Mouse (Mus musculus): Measurements from ENCODE around the gene Olfr1262. TPM values are rescaled to one million over a fixed set of nuclear protein-coding genes. Genes with fewer than 3 reads are reported as not detected.

Gene Olfr1262
- polyA plus RNA-seq (2014; fragmentation: Nextera tagmentation; extraction: Ambion mirVana), result not detected in 2 replicates

DNA sequence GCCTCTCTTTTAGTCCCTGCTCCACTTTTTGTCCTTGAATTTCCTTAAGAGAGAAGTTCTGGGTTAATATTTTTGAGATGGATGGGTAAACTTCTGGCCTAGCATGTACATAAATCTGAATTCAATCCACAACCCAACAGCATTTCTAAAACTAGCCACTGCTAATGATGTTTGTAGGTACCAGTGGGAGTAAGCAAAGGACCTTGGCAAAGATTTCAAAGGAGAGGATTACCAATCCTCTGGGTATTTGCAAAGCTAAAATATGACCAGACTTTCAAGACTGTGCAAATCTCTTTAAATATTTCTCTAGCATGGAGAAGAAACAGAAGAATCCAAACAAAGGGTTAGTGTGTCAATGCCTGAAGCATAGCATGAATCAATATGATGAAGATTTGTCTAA is at the start of gene Olfr1262:
Gene Olfr1262, plus strand, starts transcription at position 301 of the 400 bp plus-strand sequence.
- DNase-seq, result no peak
- ATAC-seq (ENCODE audit: low FRiP score, low TSS enrichment), result no peak

DNA sequence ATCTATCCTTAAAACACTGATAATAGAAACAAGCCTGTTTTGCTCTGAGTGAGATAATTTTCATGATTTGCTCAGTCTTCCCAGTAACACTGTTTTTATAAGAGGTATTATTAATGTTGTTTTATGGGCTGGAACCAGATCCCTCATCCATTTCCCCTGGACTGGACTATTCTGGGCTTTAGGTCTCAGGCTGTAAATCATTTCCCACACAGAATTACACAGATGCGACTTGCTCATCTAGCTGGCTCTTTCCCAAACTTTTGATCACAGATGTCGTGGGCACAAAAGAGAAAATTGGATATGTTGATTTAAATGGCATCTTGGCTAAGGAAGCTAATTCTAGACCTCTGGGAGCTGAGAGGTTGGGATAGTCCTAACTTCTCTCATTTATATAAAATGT is 25.8 kb upstream of the Olfr1262 start, which contains the start of gene Olfr1260:
Gene Olfr1260, plus strand, starts transcription at position 157 of the 400 bp plus-strand sequence.
- 74% methylated on average over 2 of the region's 2 CpGs for WGBS
- Histone ChIP-seq H3K27me3 (ENCODE audit: control insufficient read depth, insufficient read depth, low read length) (no peaks in the 10 kb centered on the region), H3K36me3 (ENCODE audit: control insufficient read depth, insufficient read depth, low read length) (no peaks in the 10 kb centered on the region), H3K9me3 (ENCODE audit: control insufficient read depth, low read length) (no peaks in the 10 kb centered on the region), H3K27ac (replicated peaks; ENCODE audit: low read depth, low read length) (no peak within 1 kb of the TSS), H3K9ac (replicated peaks; ENCODE audit: low read length) (no peak within 1 kb of the TSS), H3K4me1 (ENCODE audit: control insufficient read depth, insufficient read depth, low read length) (no peaks in the 10 kb centered on the region), H3K4me2 (ENCODE audit: low read length) (no peak within 1 kb of the TSS), H3K4me3 (replicated peaks; ENCODE audit: low read depth, low read length) (no peak within 1 kb of the TSS)
- DNase-seq (no peak), ATAC-seq (ENCODE audit: low FRiP score, low TSS enrichment) (no peak)

More for the DNA sequence above, at the start of gene Olfr1262:
- no peaks in the 10 kb centered on the region for H3K27me3 ChIP-seq (ENCODE audit: control insufficient read depth, insufficient read depth, low read length)
- no peaks in the 10 kb centered on the region for H3K4me1 ChIP-seq (ENCODE audit: control insufficient read depth, insufficient read depth, low read length)
- H3K4me3 ChIP-seq (replicated peaks; ENCODE audit: low read depth, low read length), result no peak within 1 kb of the TSS
- H3K4me2 ChIP-seq (ENCODE audit: low read length), result no peak within 1 kb of the TSS
- no peaks in the 10 kb centered on the region for H3K9me3 ChIP-seq (ENCODE audit: control insufficient read depth, low read length)
- no peak within 1 kb of the TSS for H3K27ac ChIP-seq (replicated peaks; ENCODE audit: low read depth, low read length)
- no peak within 1 kb of the TSS for H3K9ac ChIP-seq (replicated peaks; ENCODE audit: low read length)
- H3K36me3 ChIP-seq (ENCODE audit: control insufficient read depth, insufficient read depth, low read length), result no peaks in the 10 kb centered on the region

DNA sequence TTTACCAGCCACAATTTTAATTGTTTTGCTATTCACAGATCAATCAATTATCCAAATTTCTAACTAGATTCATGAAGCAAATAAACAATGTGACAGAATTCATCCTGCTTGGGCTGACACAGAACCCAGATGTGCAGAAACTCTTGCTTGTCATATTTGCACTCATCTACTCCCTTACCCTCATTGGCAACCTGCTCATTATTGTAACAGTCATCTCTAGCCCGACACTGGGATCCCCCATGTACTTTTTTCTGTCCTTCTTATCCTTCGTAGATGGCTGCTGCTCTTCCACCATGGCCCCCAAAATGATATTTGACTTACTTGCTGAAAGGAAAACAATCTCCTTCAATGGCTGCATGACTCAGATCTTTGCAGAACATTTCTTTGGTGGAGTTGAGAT is 22.2 kb upstream of the Olfr1262 start:
- no peak overlapping the region for H3K9ac ChIP-seq (replicated peaks; ENCODE audit: low read length)
- no peaks in the 10 kb centered on the region for H3K27me3 ChIP-seq (ENCODE audit: control insufficient read depth, insufficient read depth, low read length)
- H3K4me2 ChIP-seq (ENCODE audit: low read length), result no peak overlapping the region
- 87% methylated on average over 2 of the region's 2 CpGs for WGBS
- H3K4me1 ChIP-seq (ENCODE audit: control insufficient read depth, insufficient read depth, low read length), result no peaks in the 10 kb centered on the region
- H3K9me3 ChIP-seq (ENCODE audit: control insufficient read depth, low read length), result no peaks in the 10 kb centered on the region
- ATAC-seq (ENCODE audit: low FRiP score, low TSS enrichment) (no peak), DNase-seq (no peak)
- H3K4me3 ChIP-seq (replicated peaks; ENCODE audit: low read depth, low read length), result no peak overlapping the region
- H3K27ac ChIP-seq (replicated peaks; ENCODE audit: low read depth, low read length), result no peak overlapping the region
- no peaks in the 10 kb centered on the region for H3K36me3 ChIP-seq (ENCODE audit: control insufficient read depth, insufficient read depth, low read length)

DNA sequence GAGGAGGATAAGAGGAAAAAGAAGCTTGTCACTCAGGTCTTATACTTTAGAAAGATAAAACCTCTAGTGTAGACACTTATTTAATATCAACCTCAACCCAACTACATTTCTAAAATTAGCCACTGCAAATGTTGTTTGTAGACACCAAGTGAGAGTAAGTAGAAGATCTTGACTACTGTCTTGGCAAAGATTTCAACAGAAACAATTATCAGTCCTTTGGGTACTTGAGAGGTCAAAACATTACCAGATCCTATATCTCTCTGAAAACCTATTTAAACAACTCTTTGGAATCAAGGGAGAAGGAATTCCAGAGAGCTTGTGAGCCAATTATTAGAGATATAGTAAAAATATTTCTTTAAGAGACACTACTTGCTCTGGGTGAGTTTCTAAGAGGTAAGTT is 9.0 kb upstream of the Olfr1262 start, which contains the start of gene Olfr1261:
Gene Olfr1261, plus strand, starts transcription at position 301 of the 400 bp plus-strand sequence.
- Histone ChIP-seq H3K4me1 (ENCODE audit: control insufficient read depth, insufficient read depth, low read length) (no peaks in the 10 kb centered on the region), H3K36me3 (ENCODE audit: control insufficient read depth, insufficient read depth, low read length) (no peaks in the 10 kb centered on the region), H3K27ac (replicated peaks; ENCODE audit: low read depth, low read length) (no peak within 1 kb of the TSS), H3K4me2 (ENCODE audit: low read length) (no peak within 1 kb of the TSS), H3K9ac (replicated peaks; ENCODE audit: low read length) (no peak within 1 kb of the TSS), H3K9me3 (ENCODE audit: control insufficient read depth, low read length) (no peaks in the 10 kb centered on the region), H3K27me3 (ENCODE audit: control insufficient read depth, insufficient read depth, low read length) (no peaks in the 10 kb centered on the region), H3K4me3 (replicated peaks; ENCODE audit: low read depth, low read length) (no peak within 1 kb of the TSS)
- ATAC-seq (ENCODE audit: low FRiP score, low TSS enrichment) (no peak), DNase-seq (no peak)

GRCm38 (mm10) chr2:90011831-90012230 is 11.9 kb downstream of the Olfr1262 start, which contains the start of gene Olfr1263:
Gene Olfr1263 (plus strand): TSS chr2:90012131.
- DNase-seq (no peak), ATAC-seq (ENCODE audit: low FRiP score, low TSS enrichment) (no peak)
- Histone ChIP-seq H3K4me2 (ENCODE audit: low read length) (no peak within 1 kb of the TSS), H3K9me3 (ENCODE audit: control insufficient read depth, low read length) (no peaks in the 10 kb centered on the region), H3K27ac (replicated peaks; ENCODE audit: low read depth, low read length) (no peak within 1 kb of the TSS), H3K27me3 (ENCODE audit: control insufficient read depth, insufficient read depth, low read length) (no peaks in the 10 kb centered on the region), H3K4me3 (replicated peaks; ENCODE audit: low read depth, low read length) (no peak within 1 kb of the TSS), H3K36me3 (ENCODE audit: control insufficient read depth, insufficient read depth, low read length) (no peaks in the 10 kb centered on the region), H3K9ac (replicated peaks; ENCODE audit: low read length) (no peak within 1 kb of the TSS), H3K4me1 (ENCODE audit: control insufficient read depth, insufficient read depth, low read length) (no peaks in the 10 kb centered on the region)
- 83% methylated on average over 2 of the region's 2 CpGs for whole genome bisulfite sequencing

GRCm38 (mm10) chr2:90025477-90025876 is 25.5 kb downstream of the Olfr1262 start, which contains the start of gene Olfr1264:
Gene Olfr1264 (minus strand): TSS chr2:90025577.
- ATAC-seq (ENCODE audit: low FRiP score, low TSS enrichment), result no peak
- Histone ChIP-seq H3K4me1 (ENCODE audit: control insufficient read depth, insufficient read depth, low read length) (no peaks in the 10 kb centered on the region), H3K9ac (replicated peaks; ENCODE audit: low read length) (no peak within 1 kb of the TSS), H3K36me3 (ENCODE audit: control insufficient read depth, insufficient read depth, low read length) (no peaks in the 10 kb centered on the region), H3K27ac (replicated peaks; ENCODE audit: low read depth, low read length) (no peak within 1 kb of the TSS), H3K4me3 (replicated peaks; ENCODE audit: low read depth, low read length) (no peak within 1 kb of the TSS), H3K4me2 (ENCODE audit: low read length) (no peak within 1 kb of the TSS), H3K9me3 (ENCODE audit: control insufficient read depth, low read length) (no peaks in the 10 kb centered on the region), H3K27me3 (ENCODE audit: control insufficient read depth, insufficient read depth, low read length) (no peaks in the 10 kb centered on the region)
- no peak for DNase-seq
- WGBS, result 80% methylated on average over 2 of the region's 2 CpGs

DNA sequence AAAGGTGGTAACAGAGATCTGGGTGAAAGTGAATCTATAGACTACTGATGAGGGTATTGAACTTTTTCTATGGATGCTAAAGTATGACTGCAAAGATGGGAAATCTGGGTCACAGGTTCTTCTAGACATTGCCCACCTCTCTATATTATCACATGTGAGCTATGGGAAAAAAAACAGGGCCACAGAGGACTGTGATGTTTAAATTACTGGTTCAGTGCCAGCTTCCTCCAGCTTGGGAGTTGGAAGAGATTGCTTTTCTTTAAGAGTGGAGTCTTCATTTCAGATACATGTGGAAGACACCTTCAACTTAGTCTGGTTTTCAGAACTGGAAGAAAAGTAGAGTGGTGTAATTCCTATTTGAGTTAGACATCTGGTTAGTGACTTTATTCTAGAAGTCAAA is 35.1 kb downstream of the Olfr1262 start, which contains the start of gene Olfr1265:
Gene Olfr1265, plus strand, starts transcription at position 301 of the 400 bp plus-strand sequence.
- H3K9ac ChIP-seq (replicated peaks; ENCODE audit: low read length), result no peak within 1 kb of the TSS
- H3K27me3 ChIP-seq (ENCODE audit: control insufficient read depth, insufficient read depth, low read length), result no peaks in the 10 kb centered on the region
- no peak within 1 kb of the TSS for H3K4me3 ChIP-seq (replicated peaks; ENCODE audit: low read depth, low read length)
- no peak within 1 kb of the TSS for H3K4me2 ChIP-seq (ENCODE audit: low read length)
- H3K9me3 ChIP-seq (ENCODE audit: control insufficient read depth, low read length), result no peaks in the 10 kb centered on the region
- no peaks in the 10 kb centered on the region for H3K36me3 ChIP-seq (ENCODE audit: control insufficient read depth, insufficient read depth, low read length)
- no peak within 1 kb of the TSS for H3K27ac ChIP-seq (replicated peaks; ENCODE audit: low read depth, low read length)
- H3K4me1 ChIP-seq (ENCODE audit: control insufficient read depth, insufficient read depth, low read length), result no peaks in the 10 kb centered on the region
- DNase-seq (no peak), ATAC-seq (ENCODE audit: low FRiP score, low TSS enrichment) (no peak)

Other genes starting within 250 kb of the Olfr1262 start
- not detected in 2 replicates for gene Olfr1253, start 243.1 kb upstream of the Olfr1262 start, polyA plus RNA-seq (2014; fragmentation: Nextera tagmentation; extraction: Ambion mirVana)
- gene Olfr1254, start 206.5 kb upstream of the Olfr1262 start, polyA plus RNA-seq (2014; fragmentation: Nextera tagmentation; extraction: Ambion mirVana), result not detected in 2 replicates
- not detected in 2 replicates for gene Olfr1255, start 188.1 kb upstream of the Olfr1262 start, polyA plus RNA-seq (2014; fragmentation: Nextera tagmentation; extraction: Ambion mirVana)
- gene Olfr1256, start 158.6 kb upstream of the Olfr1262 start, polyA plus RNA-seq (2014; fragmentation: Nextera tagmentation; extraction: Ambion mirVana), result 0.08 TPM in 1 of 2 replicates, not detected in the other
- gene Olfr48, start 151.9 kb upstream of the Olfr1262 start, polyA plus RNA-seq (2014; fragmentation: Nextera tagmentation; extraction: Ambion mirVana), result not detected in 2 replicates
- not detected in 2 replicates for gene Olfr1257, start 121.7 kb upstream of the Olfr1262 start, polyA plus RNA-seq (2014; fragmentation: Nextera tagmentation; extraction: Ambion mirVana)
- gene Olfr1258, start 72.8 kb upstream of the Olfr1262 start, polyA plus RNA-seq (2014; fragmentation: Nextera tagmentation; extraction: Ambion mirVana), result not detected in 2 replicates
- not detected in 2 replicates for gene Olfr1259, start 51.5 kb upstream of the Olfr1262 start, polyA plus RNA-seq (2014; fragmentation: Nextera tagmentation; extraction: Ambion mirVana)
- not detected in 2 replicates for gene Olfr1260, start 25.8 kb upstream of the Olfr1262 start, polyA plus RNA-seq (2014; fragmentation: Nextera tagmentation; extraction: Ambion mirVana)
- gene Olfr1261, start 8.9 kb upstream of the Olfr1262 start, polyA plus RNA-seq (2014; fragmentation: Nextera tagmentation; extraction: Ambion mirVana), result not detected in 2 replicates
- gene Olfr1263, start 12.0 kb downstream of the Olfr1262 start, polyA plus RNA-seq (2014; fragmentation: Nextera tagmentation; extraction: Ambion mirVana), result not detected in 2 replicates
- not detected in 2 replicates for gene Olfr1264, start 25.4 kb downstream of the Olfr1262 start, polyA plus RNA-seq (2014; fragmentation: Nextera tagmentation; extraction: Ambion mirVana)
- gene Olfr1265, start 35.2 kb downstream of the Olfr1262 start, polyA plus RNA-seq (2014; fragmentation: Nextera tagmentation; extraction: Ambion mirVana), result not detected in 2 replicates
- not detected in 2 replicates for gene Olfr140, start 63.4 kb downstream of the Olfr1262 start, polyA plus RNA-seq (2014; fragmentation: Nextera tagmentation; extraction: Ambion mirVana)
- not detected in 2 replicates for gene Olfr1269, start 121.3 kb downstream of the Olfr1262 start, polyA plus RNA-seq (2014; fragmentation: Nextera tagmentation; extraction: Ambion mirVana)
- gene Olfr32, start 142.2 kb downstream of the Olfr1262 start, polyA plus RNA-seq (2014; fragmentation: Nextera tagmentation; extraction: Ambion mirVana), result 0.09 TPM in 1 of 2 replicates, not detected in the other
- gene Olfr1270, start 152.9 kb downstream of the Olfr1262 start, polyA plus RNA-seq (2014; fragmentation: Nextera tagmentation; extraction: Ambion mirVana), result not detected in 2 replicates
- not detected in 2 replicates for gene Olfr1506, start 224.3 kb downstream of the Olfr1262 start, polyA plus RNA-seq (2014; fragmentation: Nextera tagmentation; extraction: Ambion mirVana)